Mouse (Mus musculus) bone marrow, adult 2 months (tissue): Measurements from ENCODE around the gene Patl2.

Experiments
- CTCF ChIP-seq: fragments of 200-500 bp; IDR thresholded peaks from 2 replicates; pipeline ENCODE4 v1.5.1; 2011; ENCODE audit warnings: low read length, control low read depth; ENCODE audit not compliant: control insufficient read depth, insufficient read depth
- POLR2A ChIP-seq: fragments of 200-500 bp; IDR thresholded peaks from 2 replicates; pipeline ENCODE4 v1.6.1; 2011; ENCODE audit warnings: low read depth, mild to moderate bottlenecking, control low read depth, low read length, borderline replicate concordance; ENCODE audit not compliant: control insufficient read depth

GRCm38 (mm10) chr2:122191849-122192248 lies 5.9 kb upstream of the Patl2 start:
- TF ChIP-seq POLR2A (no peak), CTCF (no peak)
